Mouse (Mus musculus) CH12.LX (cell line): ENCODE measurements at regions not wholly inside any gene's neighbourhood (a gene's known extent, or its start where the extent isn't known, plus 50 kb on each side); places are given as distances from the start of the nearest gene placed in this dataset.

Experiments used
- CHD2 ChIP-seq: IDR thresholded peaks from 2 replicates; pipeline ENCODE4 v1.6.1; 2011; ENCODE audit warnings: low read length, improper control_type of control experiment
- CTCF ChIP-seq, 2 experiments: IDR thresholded peaks in 1 of 2; conservative IDR thresholded peaks in 1 of 2; 2 replicates each; pipeline ENCODE4 v1.5.1; 2011 to 2012; ENCODE audit warnings: low read depth in 2 of 2, low read length in 2 of 2, improper control_type of control experiment in 1 of 2, inconsistent platforms in 1 of 2, mild to moderate bottlenecking in 1 of 2, moderate library complexity in 1 of 2
- ELF1 ChIP-seq: IDR thresholded peaks from 2 replicates; pipeline ENCODE4 v1.6.1; 2014; ENCODE audit warnings: low read depth, mild to moderate bottlenecking, inconsistent platforms, low read length, improper control_type of control experiment
- KAT2A ChIP-seq: IDR thresholded peaks from 2 replicates; pipeline ENCODE4 v1.6.1; 2012; ENCODE audit warnings: low read length, improper control_type of control experiment, inconsistent platforms; ENCODE audit not compliant: insufficient replicate concordance
- MAFK ChIP-seq: IDR thresholded peaks from 2 replicates; pipeline ENCODE4 v1.6.1; 2011; ENCODE audit warnings: low read length, improper control_type of control experiment; ENCODE audit not compliant: insufficient replicate concordance
- MEF2A ChIP-seq: IDR thresholded peaks from 2 replicates; pipeline ENCODE4 v1.6.1; 2014; ENCODE audit warnings: low read depth, mild to moderate bottlenecking, inconsistent platforms, low read length, improper control_type of control experiment, borderline replicate concordance
- NRF1 ChIP-seq: IDR thresholded peaks from 2 replicates; pipeline ENCODE4 v1.6.1; 2014; ENCODE audit warnings: low read depth, mild to moderate bottlenecking, inconsistent platforms, low read length, improper control_type of control experiment, moderate library complexity
- POLR2A ChIP-seq: IDR thresholded peaks from 2 replicates; pipeline ENCODE4 v1.6.1; 2011; ENCODE audit warnings: low read depth, mild to moderate bottlenecking, improper control_type of control experiment, low read length
- RCOR1 ChIP-seq: conservative IDR thresholded peaks from 2 replicates; pipeline ENCODE4 v1.6.1; 2012; ENCODE audit warnings: low read depth, mild to moderate bottlenecking, inconsistent platforms, low read length, improper control_type of control experiment
- SIN3A ChIP-seq: IDR thresholded peaks from 2 replicates; pipeline ENCODE4 v1.6.1; 2012; ENCODE audit warnings: low read length, improper control_type of control experiment, inconsistent platforms
- UBTF ChIP-seq: IDR thresholded peaks from 2 replicates; pipeline ENCODE4 v1.6.1; 2012; ENCODE audit warnings: low read depth, mild to moderate bottlenecking, inconsistent platforms, low read length, improper control_type of control experiment, moderate library complexity
- USF2 ChIP-seq: conservative IDR thresholded peaks from 2 replicates; pipeline ENCODE4 v1.6.1; 2011; ENCODE audit warnings: low read depth, low read length, improper control_type of control experiment
- ZNF384 ChIP-seq: IDR thresholded peaks from 2 replicates; pipeline ENCODE4 v1.6.1; 2012; ENCODE audit warnings: low read depth, low read length, improper control_type of control experiment, inconsistent platforms

DNA sequence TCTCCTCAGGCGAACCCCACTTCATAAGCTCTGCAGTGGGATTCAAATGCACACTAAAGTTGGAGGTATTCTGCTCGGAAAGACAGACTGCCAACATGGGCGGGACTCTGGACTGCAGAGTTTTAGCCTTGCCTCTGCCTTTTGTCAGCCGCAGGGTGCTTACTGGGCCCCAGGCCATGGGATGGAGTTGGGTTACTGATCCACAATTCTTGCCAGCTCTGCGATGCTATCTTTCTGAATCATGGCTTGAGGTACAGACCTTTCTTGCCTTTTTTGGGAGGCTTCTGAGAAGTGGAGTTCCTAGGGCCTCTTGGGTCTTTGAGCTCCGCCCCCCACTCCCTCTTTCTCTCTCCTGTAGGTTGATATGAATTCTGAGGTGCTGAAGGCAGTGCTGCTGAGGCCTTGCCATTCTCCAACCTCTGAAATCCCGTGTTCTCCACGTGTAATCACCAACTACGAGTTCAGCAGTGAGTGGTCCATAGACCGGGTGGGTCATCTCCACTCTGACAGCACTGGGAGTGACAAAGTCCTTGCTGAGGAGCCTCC lies 64.0 kb upstream of the Hnrnpk start:
- TF ChIP-seq MAFK (no peak), MEF2A (no peak), SIN3A (no peak), CTCF (conservative IDR thresholded peaks at IDR 0.05 in 1 of 2, IDR thresholded peaks at IDR 0.05 in 1 of 2; ENCODE audit: low read depth in 2 of 2, low read length in 2 of 2) (no peak), CHD2 (no peak), ELF1 (no peak), NRF1 (no peak), UBTF (no peak), KAT2A (no peak), ZNF384 (no peak), RCOR1 (no peak), POLR2A (no peak), USF2 (no peak)
